Mouse (Mus musculus) olfactory bulb, adult 2 months (tissue): Measurements from ENCODE around the gene Prss57.

ENCODE experiments used
- CTCF ChIP-seq: fragments of 200-500 bp; IDR thresholded peaks from 2 replicates; pipeline ENCODE4 v1.5.1; 2012; ENCODE audit warnings: low read depth, mild to moderate bottlenecking, low read length, moderate library complexity; ENCODE audit not compliant: insufficient read depth
- POLR2A ChIP-seq: fragments of 200-500 bp; IDR thresholded peaks from 2 replicates; pipeline ENCODE4 v1.6.1; 2012; ENCODE audit warnings: mild to moderate bottlenecking, low read depth, low read length, moderate library complexity; ENCODE audit not compliant: insufficient read depth

DNA sequence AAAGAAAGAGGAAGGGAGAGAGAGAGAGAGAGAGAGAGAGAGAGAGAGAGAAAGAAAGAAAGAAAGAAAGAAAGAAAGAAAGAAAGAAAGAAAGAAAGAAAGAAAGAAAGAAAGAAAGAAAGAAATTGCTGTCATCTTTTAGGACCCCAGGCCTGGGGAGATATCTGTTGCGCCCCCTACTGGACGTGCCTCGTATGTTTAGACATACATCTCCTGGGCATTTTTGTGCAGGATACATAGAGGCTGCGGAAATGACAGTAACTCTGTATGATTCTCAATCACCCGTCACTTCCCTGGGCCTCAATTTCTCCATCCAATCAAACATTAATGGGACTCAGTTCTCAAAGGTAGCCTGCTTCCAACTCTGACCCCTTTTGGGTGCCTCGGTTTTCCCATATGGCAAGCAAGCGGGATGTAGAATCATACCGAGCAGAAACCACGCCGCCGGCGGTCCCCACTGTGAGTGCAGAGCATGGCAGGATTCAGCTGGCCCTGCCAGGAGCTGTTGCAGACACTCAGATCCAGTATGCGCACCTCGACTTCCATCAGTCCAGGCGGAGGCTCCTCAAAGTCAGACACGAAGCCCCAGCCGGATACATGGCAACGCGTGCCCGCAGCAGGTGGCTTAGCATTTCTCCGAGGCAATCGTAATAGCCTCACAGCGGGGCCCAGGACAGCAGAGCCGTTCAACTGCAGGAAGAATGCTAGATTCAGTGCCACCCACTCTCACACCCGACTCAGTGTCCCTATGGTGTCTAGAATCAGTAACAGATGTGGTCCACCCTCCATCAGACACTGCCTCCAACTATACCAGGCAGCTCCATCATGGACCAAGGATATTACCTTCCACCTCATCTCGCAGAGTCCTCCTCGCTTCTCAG is 6.6 kb downstream of the Prss57 start:
- TF ChIP-seq CTCF = no peak
- no peak for TF ChIP-seq POLR2A
